Mouse (Mus musculus): ENCODE data around the gene Cd72. TPM values are rescaled to one million over a fixed set of nuclear protein-coding genes. Genes with fewer than 3 reads are reported as not detected.

Cd72 gene
- total and polyA plus RNA-seq, 2 experiments = 3.6 to 4.9 TPM

DNA sequence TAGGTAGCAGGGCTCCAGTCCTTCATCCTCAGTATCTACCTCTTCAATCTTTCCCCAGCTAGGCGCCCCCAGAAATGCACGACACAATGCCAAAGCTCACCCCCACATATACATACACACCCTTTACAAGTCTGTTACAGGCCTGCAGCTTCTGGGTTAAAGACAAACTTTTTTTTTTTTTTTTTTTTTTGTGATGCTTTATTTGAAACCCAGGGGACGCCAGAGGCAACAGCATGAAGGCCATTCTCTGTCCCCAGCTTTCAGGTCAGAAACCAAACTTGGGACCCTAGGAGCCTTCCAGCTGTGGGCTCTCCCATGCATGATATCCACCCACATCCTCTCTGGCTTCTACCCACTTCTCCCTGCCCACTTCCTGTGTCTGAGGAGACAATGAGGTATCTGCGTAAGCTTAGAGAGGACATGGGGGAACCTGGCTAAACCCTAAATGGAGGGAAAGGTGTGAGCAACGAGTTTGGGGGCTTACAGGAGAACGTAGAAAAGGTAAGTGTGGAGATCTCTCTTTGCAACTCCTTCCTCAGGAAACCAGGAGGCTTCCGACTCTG, 27.5 kb upstream of the Cd72 start:
- no peak for DNase-seq (ENCODE audit: extremely low read depth, low read depth, low spot score)

DNA sequence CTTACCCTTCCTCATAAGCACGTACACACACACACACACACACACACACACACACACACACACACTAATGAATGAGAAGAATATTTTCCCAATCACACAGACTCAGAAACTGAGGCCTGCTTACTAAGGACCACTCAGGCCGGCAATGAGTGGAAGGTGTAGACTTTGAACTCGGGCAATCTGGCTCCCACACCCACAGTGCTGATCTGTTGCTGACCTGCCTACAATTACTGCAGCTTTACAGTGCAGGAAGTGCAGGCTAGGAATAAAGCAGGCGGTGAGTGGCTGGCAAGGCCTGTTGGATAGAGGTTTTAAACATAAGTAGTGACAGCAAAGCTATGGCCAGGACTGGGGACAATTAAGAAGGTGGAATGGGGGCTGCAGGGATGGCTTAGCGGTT, 26.6 kb upstream of the Cd72 start:
- H3K27me3 ChIP-seq (ENCODE audit: control insufficient read depth, insufficient read depth, low read length) = no peaks in the 10 kb centered on the region
- no peak overlapping the region for H3K27ac ChIP-seq (replicated peaks; ENCODE audit: insufficient read depth, low read depth, low read length)
- H3K36me3 ChIP-seq (ENCODE audit: control insufficient read depth, insufficient read depth, low read length) = no peaks in the 10 kb centered on the region
- WGBS = 76% methylated on average over 5 of the region's 5 CpGs
- no peaks in the 10 kb centered on the region for H3K79me2 ChIP-seq (ENCODE audit: control insufficient read depth, insufficient read depth, low read length)
- TF ChIP-seq CTCF (IDR thresholded peaks at IDR 0.05; ENCODE audit: low read depth, low read length) (no peak), POLR2A (IDR thresholded peaks at IDR 0.05; ENCODE audit: extremely low read depth, insufficient read depth, low read length) (no peak)
- no peak for DNase-seq (ENCODE audit: extremely low read depth, low read depth, low spot score)
- H3K4me1 ChIP-seq (ENCODE audit: control insufficient read depth, insufficient read depth, low read length) = peaks cover 3% of the 10 kb centered on the region; the same call in 1 of the 2 replicates
- no peak overlapping the region for H3K9ac ChIP-seq (ENCODE audit: low read depth, low read length)
- no peak overlapping the region for H3K4me3 ChIP-seq (ENCODE audit: insufficient read depth, low read depth, low read length)

More for the DNA sequence above, 27.5 kb upstream of the Cd72 start:
- H3K9ac ChIP-seq (ENCODE audit: low read depth, low read length) = no peak overlapping the region
- H3K27ac ChIP-seq (replicated peaks; ENCODE audit: insufficient read depth, low read depth, low read length) = no peak overlapping the region
- H3K79me2 ChIP-seq (ENCODE audit: control insufficient read depth, insufficient read depth, low read length) = no peaks in the 10 kb centered on the region
- H3K4me3 ChIP-seq (ENCODE audit: insufficient read depth, low read depth, low read length) = no peak overlapping the region
- H3K36me3 ChIP-seq (ENCODE audit: control insufficient read depth, insufficient read depth, low read length) = no peaks in the 10 kb centered on the region
- no peaks in the 10 kb centered on the region for H3K27me3 ChIP-seq (ENCODE audit: control insufficient read depth, insufficient read depth, low read length)
- WGBS = 77% methylated on average over 7 of the region's 7 CpGs
- TF ChIP-seq CTCF (IDR thresholded peaks at IDR 0.05; ENCODE audit: low read depth, low read length) (no peak), POLR2A (IDR thresholded peaks at IDR 0.05; ENCODE audit: extremely low read depth, insufficient read depth, low read length) (no peak)
- H3K4me1 ChIP-seq (ENCODE audit: control insufficient read depth, insufficient read depth, low read length) = peaks cover 3% of the 10 kb centered on the region; the same call in 1 of the 2 replicates

DNA sequence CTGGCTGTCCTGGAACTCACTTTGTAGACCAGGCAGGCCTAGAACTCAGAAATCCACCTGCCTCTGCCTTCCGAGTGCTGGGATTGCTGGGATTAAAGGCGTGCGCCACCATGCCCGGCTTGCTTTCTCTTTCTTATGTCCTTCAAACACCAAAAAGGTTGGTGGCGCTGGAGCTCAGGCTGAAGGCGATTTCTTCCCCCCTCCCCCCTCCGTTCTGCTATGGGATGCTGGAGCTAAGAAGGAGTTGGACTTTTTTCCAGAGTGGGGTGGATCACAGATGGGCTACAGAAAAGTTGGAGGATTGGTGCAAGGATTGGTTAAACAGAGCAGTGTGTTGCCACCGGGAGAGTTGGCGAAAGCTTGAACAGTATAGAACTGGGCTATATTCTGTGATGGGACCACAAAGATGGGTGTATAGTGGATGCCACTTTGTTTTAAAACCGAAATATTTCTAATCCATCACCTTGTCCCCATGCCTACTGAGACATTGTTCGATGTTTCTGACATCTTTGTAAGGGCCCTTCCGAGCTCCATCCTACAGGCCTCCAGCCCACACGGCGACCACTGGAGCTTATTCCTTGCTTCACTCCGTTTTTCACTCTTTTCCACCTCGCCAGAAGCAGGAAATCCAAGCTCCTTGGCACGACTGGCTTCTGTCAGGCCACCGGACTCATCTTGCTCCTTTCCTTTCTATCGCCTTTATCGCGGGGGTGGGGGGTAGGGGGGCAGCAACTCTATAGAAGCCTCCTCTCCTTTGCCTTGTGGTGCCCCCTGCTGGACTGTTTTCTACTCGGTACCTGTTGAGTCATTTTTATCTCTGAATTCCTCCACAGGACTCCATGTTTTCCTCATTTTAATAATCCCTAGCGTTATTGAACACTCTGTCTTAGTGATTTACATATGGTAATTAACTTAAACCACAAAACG, 24.7 kb upstream of the Cd72 start:
- Histone ChIP-seq H3K4me1 (ENCODE audit: control insufficient read depth, insufficient read depth, low read length) (peaks cover 3% of the 10 kb centered on the region; the same call in 1 of the 2 replicates), H3K27me3 (ENCODE audit: control insufficient read depth, insufficient read depth, low read length) (no peaks in the 10 kb centered on the region), H3K4me3 (ENCODE audit: insufficient read depth, low read depth, low read length) (no peak overlapping the region), H3K27ac (replicated peaks; ENCODE audit: insufficient read depth, low read depth, low read length) (no peak overlapping the region), H3K36me3 (ENCODE audit: control insufficient read depth, insufficient read depth, low read length) (no peaks in the 10 kb centered on the region), H3K9ac (ENCODE audit: low read depth, low read length) (no peak overlapping the region; the same call in 1 of the 2 replicates), H3K79me2 (ENCODE audit: control insufficient read depth, insufficient read depth, low read length) (no peaks in the 10 kb centered on the region)
- 62% methylated on average over 24 of the region's 24 CpGs for WGBS
- TF ChIP-seq POLR2A (IDR thresholded peaks at IDR 0.05; ENCODE audit: extremely low read depth, insufficient read depth, low read length) = no peak
- TF ChIP-seq CTCF (IDR thresholded peaks at IDR 0.05; ENCODE audit: low read depth, low read length) = peak; percentile 39
- no peak for DNase-seq (ENCODE audit: extremely low read depth, low read depth, low spot score)

DNA sequence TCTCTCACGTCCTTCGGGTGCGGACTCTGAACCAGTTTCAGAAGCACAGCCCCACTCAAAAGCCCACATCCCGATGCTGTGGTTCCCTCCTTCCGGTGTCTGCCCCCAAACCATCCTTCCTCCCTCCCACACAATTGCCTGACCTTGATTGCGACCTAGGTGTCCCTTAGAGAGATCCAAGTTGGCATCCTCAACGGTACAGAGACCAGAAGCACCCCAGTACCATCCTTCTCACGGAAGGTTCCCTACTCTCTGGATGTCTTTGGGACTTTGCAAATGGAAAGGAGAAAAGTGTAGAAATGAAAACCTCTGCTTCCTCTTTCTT, 24.1 kb upstream of the Cd72 start:
- 0 out of 2 replicates have a peak overlapping the region, but pooled peaks have one; percentile 2 for H3K27ac ChIP-seq (replicated peaks; ENCODE audit: insufficient read depth, low read depth, low read length)
- no peak for DNase-seq (ENCODE audit: extremely low read depth, low read depth, low spot score)
- H3K36me3 ChIP-seq (ENCODE audit: control insufficient read depth, insufficient read depth, low read length) = no peaks in the 10 kb centered on the region
- no peak for TF ChIP-seq CTCF (IDR thresholded peaks at IDR 0.05; ENCODE audit: low read depth, low read length)
- no peak for TF ChIP-seq POLR2A (IDR thresholded peaks at IDR 0.05; ENCODE audit: extremely low read depth, insufficient read depth, low read length)
- H3K4me1 ChIP-seq (ENCODE audit: control insufficient read depth, insufficient read depth, low read length) = peaks cover 3% of the 10 kb centered on the region; the same call in 1 of the 2 replicates
- 37% methylated on average over 8 of the region's 8 CpGs for WGBS
- peak overlapping the region; percentile 35 for H3K9ac ChIP-seq (ENCODE audit: low read depth, low read length)
- no peaks in the 10 kb centered on the region for H3K27me3 ChIP-seq (ENCODE audit: control insufficient read depth, insufficient read depth, low read length)
- no peaks in the 10 kb centered on the region for H3K79me2 ChIP-seq (ENCODE audit: control insufficient read depth, insufficient read depth, low read length)
- H3K4me3 ChIP-seq (ENCODE audit: insufficient read depth, low read depth, low read length) = peak overlapping the region; percentile 37

DNA sequence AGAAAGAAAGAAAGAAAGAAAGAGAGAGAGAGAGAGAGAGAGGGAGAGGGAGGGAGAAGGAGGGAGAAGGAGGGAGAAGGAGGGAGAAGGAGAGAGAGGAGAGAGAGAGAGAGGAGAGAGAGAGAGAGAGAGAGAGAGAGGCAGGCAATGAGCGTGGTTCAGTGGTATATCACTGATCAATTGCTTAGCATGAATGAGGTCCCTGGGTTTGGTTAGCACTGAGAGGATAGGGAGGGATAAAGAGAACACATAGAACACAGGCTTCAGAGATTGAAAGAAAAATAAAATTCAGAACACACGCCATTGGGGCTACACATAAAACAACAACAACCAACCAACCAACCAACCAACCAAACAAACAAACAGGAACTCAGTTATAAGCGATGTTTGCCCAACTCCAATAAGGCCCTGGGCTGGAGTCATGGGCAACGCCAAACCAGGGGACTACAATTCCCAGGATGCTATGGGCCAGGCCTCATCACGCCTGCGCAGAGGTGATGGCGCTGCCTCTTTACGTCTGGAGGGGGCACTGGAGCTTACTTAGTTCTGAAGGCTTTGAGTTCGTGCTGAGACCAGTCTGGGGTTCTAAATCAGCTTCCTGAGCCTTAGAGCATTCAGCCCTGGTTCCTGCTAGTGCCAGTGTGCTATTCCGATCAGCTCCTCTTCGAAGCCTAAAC, 23.6 kb upstream of the Cd72 start:
- WGBS = 14% methylated on average over 11 of the region's 11 CpGs
- DNase-seq (ENCODE audit: extremely low read depth, low read depth, low spot score) = peak; percentile 79
- peak overlapping the region; percentile 37 for H3K4me3 ChIP-seq (ENCODE audit: insufficient read depth, low read depth, low read length)

More for the DNA sequence above, 23.6 kb upstream of the Cd72 start:
- Histone ChIP-seq H3K27ac (replicated peaks; ENCODE audit: insufficient read depth, low read depth, low read length) (0 out of 2 replicates have a peak overlapping the region, but pooled peaks have one; percentile 2), H3K4me1 (ENCODE audit: control insufficient read depth, insufficient read depth, low read length) (peaks cover 3% of the 10 kb centered on the region; the same call in 1 of the 2 replicates), H3K9ac (ENCODE audit: low read depth, low read length) (peak overlapping the region; percentile 35), H3K36me3 (ENCODE audit: control insufficient read depth, insufficient read depth, low read length) (no peaks in the 10 kb centered on the region), H3K27me3 (ENCODE audit: control insufficient read depth, insufficient read depth, low read length) (no peaks in the 10 kb centered on the region), H3K79me2 (ENCODE audit: control insufficient read depth, insufficient read depth, low read length) (no peaks in the 10 kb centered on the region)
- TF ChIP-seq CTCF (IDR thresholded peaks at IDR 0.05; ENCODE audit: low read depth, low read length) (peak; percentile 69), POLR2A (IDR thresholded peaks at IDR 0.05; ENCODE audit: extremely low read depth, insufficient read depth, low read length) (no peak)

Data from liver, adult 2 months (tissue).